Mouse (Mus musculus): Measurements from ENCODE around the gene Rps15a.

DNA sequence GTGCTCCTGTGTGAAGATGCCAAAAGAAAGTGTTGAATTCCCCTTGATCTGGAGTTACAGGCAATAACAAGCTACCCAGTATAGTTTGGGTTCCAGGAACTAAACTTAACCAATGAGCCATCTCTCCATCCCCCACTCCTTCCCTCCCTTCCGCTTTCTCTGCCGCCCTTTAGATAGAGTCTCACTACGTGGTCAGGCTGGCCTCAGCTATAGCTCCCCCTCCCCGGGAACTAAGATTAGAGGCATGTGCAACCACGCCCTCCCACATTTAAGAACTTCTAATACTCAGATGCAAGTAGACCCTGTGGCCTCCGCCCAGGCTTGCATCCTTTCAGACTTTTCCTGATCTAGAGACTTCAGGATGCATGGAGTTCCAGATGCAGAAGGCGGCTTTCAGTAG, 18.4 kb downstream of the Rps15a start:
- TF ChIP-seq CTCF (IDR thresholded peaks at IDR 0.05; ENCODE audit: insufficient read depth, low read depth, low read length) (no peak), POLR2A (IDR thresholded peaks at IDR 0.05; ENCODE audit: insufficient read depth, low read depth, low read length) (no peak)
